Mouse (Mus musculus): ENCODE results near the gene Nrbp1. TPM values are rescaled to one million over a fixed set of nuclear protein-coding genes. Genes with fewer than 3 reads are reported as not detected.

The Nrbp1 gene
- 78.2 and 83.0 TPM in 2 replicates for polyA plus RNA-seq (2021; fragmentation: Nextera tagmentation)
- long read RNA-seq, experiment 1, transcript Nrbp1-207 (19 exons, 2,221 nt) = minor isoform, 139 of 693 reads
- long read RNA-seq, experiment 1, transcript Nrbp1-201 (18 exons, 2,203 nt) = major isoform, 436 of 693 reads
- long read RNA-seq, experiment 1, partial matches to known transcripts = 33 of 693 reads
- long read RNA-seq, experiment 1, other reads (novel, unspliced or antisense) = 85 of 693 reads
- long read RNA-seq, experiment 2, transcript Nrbp1-207 (19 exons, 2,221 nt) = minor isoform, 11 of 84 reads
- long read RNA-seq, experiment 2, transcript Nrbp1-201 (18 exons, 2,203 nt) = major isoform, 52 of 84 reads
- long read RNA-seq, experiment 2, partial matches to known transcripts = 10 of 84 reads
- long read RNA-seq, experiment 2, other reads (novel, unspliced or antisense) = 10 of 84 reads

DNA sequence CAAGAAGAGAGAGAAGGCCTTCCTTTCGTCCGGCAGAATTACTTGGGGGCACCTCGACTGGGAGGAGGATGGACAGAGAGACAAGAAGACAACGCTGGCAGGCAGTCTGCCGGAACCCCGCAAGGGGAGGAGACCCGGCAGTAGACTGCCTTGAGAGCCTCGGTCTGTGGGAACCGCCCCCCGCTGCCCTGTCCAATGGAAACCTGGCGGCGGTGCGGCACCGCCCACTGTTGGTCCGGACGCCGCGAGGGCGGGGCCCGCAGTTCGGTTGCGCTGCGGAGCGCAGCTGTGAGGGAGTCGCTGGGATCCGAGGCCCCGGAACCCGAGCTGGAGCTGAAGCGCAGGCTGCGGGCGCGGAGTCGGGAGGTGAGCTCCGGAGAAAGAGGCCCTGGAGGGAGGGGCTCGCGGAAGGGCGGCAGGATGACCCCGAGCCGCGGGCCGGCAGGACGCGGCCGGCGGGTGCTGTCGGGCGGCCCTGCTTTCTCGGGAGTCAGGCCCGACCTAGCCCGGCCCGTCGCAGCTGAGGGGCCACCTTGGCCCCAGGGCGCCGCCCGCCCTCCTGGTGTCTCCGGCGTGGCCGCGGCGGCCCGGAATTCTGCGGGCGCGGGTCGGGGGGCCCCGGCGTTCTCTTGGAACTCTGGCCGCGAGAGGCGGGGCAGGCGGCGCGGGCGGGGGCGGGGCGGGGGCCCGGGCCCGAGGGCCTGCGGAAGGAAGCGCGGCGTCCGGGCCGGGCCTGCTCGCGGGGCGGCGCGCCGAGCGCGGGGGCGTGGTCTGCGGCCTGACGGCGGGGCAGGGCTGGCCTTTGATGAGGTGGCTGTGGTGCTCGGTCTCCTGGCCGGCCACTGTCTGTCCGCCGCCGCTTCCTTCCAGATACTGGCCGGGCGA is at the start of gene Nrbp1, which contains the start of gene Gm9970:
TSS of gene Nrbp1 (plus strand) at position 228 of the 885 bp plus-strand sequence.
TSS of gene Gm9970 (minus strand) at position 596 of the 885 bp plus-strand sequence.

DNA sequence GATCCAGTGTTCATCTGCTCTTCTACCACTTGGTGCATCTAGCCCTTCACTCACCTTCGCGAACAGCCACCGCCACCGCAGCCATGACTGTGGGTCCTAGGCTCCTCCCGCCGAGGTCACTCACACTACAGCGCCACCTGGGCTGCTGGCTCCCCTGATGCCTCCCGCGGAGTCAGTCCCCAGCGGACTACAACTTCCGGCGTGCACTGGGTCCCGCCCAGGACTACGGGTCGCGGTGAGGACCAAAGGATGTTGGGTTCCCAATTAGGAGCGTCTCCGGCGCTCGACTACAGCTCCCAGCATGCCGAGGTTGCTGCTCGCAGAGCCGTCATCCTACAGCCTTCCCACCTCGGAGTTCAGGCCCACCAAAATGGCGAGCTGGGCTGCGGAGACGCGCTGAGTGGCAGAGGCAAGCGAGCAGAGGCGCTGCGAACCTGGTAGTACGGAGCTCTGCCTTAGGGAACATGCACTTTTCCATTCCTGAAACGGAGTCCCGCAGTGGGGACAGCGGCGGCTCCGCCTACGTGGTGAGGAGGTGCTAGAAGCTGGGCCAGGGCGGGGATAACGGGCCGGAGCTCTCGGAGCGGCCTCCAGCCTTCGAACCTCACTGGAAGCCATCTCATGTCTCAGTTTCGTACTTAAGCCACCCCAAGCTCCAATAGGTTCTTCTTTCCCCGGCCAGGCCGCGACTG is 47.6 kb upstream of the Nrbp1 start, which contains the start of the genes Snx17 and Eif2b4:
TSS of gene Snx17 (plus strand) at position 289 of the 692 bp plus-strand sequence.
TSS of gene Eif2b4 (minus strand) at position 492 of the 692 bp plus-strand sequence.

GRCm38 (mm10) chr5:31201742-31202590 is 38.7 kb upstream of the Nrbp1 start, which contains the start of gene Zfp513:
Gene Zfp513 (minus strand): TSS chr5:31202303.

DNA sequence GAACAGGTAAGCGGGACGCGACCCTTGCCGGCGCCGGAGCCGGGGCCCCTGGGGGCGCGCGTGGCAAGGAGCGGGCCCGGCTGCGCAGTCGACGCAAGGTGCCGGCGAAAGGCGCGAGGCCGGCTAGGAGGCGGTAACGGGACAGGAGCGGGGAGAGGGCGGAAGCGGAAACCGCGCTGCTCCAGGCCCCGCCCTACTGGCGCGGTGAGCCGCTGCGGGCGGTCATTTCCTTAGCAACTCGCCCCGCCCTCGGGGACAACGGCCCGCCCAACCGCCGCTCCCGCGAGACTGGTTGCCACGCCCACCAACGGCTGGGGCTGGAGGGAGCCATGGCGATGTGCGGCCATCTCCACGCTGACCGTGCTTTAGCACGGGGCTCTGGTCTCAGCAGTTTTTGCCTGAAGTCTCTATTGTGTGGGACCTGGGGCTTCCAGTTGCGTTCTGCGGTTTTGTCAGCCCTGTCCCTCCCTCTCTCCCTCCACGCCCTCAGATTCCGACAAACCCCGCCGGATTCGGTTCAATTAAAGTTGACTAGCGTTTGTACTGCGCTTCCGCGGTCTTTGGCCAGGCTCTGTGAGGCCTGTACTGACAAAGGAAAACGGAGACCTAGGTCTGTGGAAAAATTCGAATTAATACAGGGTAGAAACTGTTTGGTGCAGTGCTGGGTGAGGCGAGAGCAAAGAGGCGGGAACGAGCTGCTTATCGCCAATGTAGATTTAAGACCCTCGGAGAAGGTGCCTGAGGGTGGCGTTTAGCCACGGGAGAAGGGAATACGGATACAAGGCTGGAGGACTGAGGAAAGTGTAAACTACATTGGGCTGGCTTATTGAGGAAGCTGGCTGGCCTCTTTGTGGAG is 20.0 kb upstream of the Nrbp1 start, which contains the start of gene Ppm1g:
TSS of gene Ppm1g (minus strand) at position 240 of the 856 bp plus-strand sequence.

DNA sequence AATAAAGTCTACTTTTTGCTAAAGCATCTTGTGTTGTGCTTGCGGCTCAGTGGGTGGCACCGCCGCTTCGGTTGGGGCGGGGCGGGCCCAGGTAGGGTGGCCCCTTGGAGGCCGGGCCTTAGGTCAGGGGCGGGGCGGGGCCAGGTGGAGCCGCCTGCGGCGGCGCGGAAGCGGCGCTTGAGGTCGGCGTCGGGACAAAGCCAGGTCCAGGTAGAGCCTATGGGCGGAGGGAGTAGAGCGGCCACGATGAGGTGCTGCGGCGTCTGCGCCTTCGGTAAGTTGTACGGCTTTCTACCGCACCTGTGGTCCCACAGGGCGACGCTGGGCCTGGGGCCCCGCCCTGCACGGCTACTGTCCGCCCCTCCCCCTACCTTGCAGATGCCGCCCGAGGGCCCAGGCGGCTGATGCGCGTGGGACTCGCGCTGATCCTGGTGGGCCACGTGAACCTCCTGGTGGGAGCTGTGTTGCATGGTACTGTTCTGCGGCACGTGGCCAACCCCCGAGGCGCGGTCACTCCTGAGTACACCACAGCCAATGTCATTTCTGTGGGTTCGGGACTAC is 11.0 kb downstream of the Nrbp1 start, which contains the start of gene Krtcap3:
TSS of gene Krtcap3 (plus strand) at position 151 of the 561 bp plus-strand sequence.

GRCm38 (mm10) chr5:31290521-31291360 is 50.1 kb downstream of the Nrbp1 start, which contains the start of gene Ift172:
Gene Ift172 (minus strand): TSS chr5:31291116.

GRCm38 (mm10) chr5:31295606-31296141 is 55.0 kb downstream of the Nrbp1 start, which contains the start of gene Fndc4:
Gene Fndc4 (minus strand): TSS chr5:31296080.

DNA sequence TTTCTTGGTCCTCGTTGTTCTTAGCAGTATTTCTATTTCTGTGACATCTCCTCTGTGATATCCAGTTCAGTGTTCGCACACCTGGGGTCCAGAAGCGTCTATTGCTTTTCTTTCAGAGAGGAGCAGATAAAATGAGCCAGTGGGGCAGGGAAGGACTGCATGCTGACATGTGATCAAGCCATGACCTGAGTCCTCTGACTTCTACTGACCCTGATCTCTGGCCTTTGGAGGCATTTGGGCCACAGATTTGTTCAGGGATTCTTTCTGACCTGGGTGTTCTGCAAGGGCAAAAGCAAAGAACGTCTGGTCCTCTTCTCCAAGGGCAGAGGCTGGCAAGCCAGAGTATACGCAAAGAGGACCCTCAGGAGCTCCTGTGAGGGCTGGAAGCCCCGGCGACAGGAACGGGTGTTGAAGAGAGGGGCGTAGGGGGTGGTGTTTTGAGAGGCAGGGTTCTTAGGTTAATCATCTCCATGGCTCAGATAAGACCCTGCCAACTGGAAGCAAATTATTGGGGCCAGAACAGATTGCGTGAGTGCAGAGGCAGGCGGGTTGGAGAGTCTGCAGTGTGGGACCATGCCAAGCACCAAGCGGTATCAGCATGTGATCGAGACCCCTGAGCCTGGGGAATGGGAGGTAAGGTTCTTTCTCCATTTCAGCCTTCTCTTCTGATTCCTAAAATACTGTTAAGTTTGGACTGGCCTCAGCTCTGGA is 56.5 kb downstream of the Nrbp1 start, which contains the start of gene Gckr:
TSS of gene Gckr (plus strand) at position 397 of the 711 bp plus-strand sequence.

Other genes with a start within 250 kb of the Nrbp1 start
- 160 and 215 TPM in 2 replicates for gene Atraid, start 192.6 kb upstream of the Nrbp1 start, polyA plus RNA-seq (2021; fragmentation: Nextera tagmentation)
- gene Slc5a6, start 191.9 kb upstream of the Nrbp1 start, polyA plus RNA-seq (2021; fragmentation: Nextera tagmentation) = 10.2 and 12.3 TPM in 2 replicates
- gene Cad, start 186.1 kb upstream of the Nrbp1 start, polyA plus RNA-seq (2021; fragmentation: Nextera tagmentation) = 1.8 and 2.1 TPM in 2 replicates
- gene Dnajc5g, start 134.6 kb upstream of the Nrbp1 start, polyA plus RNA-seq (2021; fragmentation: Nextera tagmentation) = not detected in 2 replicates
- 124 and 157 TPM in 2 replicates for gene Slc30a3, start 132.6 kb upstream of the Nrbp1 start, polyA plus RNA-seq (2021; fragmentation: Nextera tagmentation)
- gene Trim54, start 124.2 kb upstream of the Nrbp1 start, polyA plus RNA-seq (2021; fragmentation: Nextera tagmentation) = 1.3 and 3.7 TPM in 2 replicates
- gene Ucn, start 102.0 kb upstream of the Nrbp1 start, polyA plus RNA-seq (2021; fragmentation: Nextera tagmentation) = 1.5 and 3.0 TPM in 2 replicates
- gene Mpv17, start 86.6 kb upstream of the Nrbp1 start, polyA plus RNA-seq (2021; fragmentation: Nextera tagmentation) = 108 and 150 TPM in 2 replicates
- gene Gm29609, start 61.0 kb upstream of the Nrbp1 start, polyA plus RNA-seq (2021; fragmentation: Nextera tagmentation) = 1.6 and 3.7 TPM in 2 replicates
- gene Gtf3c2, start 60.7 kb upstream of the Nrbp1 start, polyA plus RNA-seq (2021; fragmentation: Nextera tagmentation) = 10.6 and 14.0 TPM in 2 replicates
- 86.9 and 116 TPM in 2 replicates for gene Snx17, start 47.6 kb upstream of the Nrbp1 start, polyA plus RNA-seq (2021; fragmentation: Nextera tagmentation)
- 33.7 and 35.8 TPM in 2 replicates for gene Eif2b4, start 47.4 kb upstream of the Nrbp1 start, polyA plus RNA-seq (2021; fragmentation: Nextera tagmentation)
- 1.3 and 11.3 TPM in 2 replicates for gene Zfp513, start 38.6 kb upstream of the Nrbp1 start, polyA plus RNA-seq (2021; fragmentation: Nextera tagmentation)
- 74.2 and 79.4 TPM in 2 replicates for gene Ppm1g, start 20.2 kb upstream of the Nrbp1 start, polyA plus RNA-seq (2021; fragmentation: Nextera tagmentation)
- gene Gm9970, start 368 bp downstream of the Nrbp1 start, polyA plus RNA-seq (2021; fragmentation: Nextera tagmentation) = not detected in 2 replicates
- gene Krtcap3, start 10.8 kb downstream of the Nrbp1 start, polyA plus RNA-seq (2021; fragmentation: Nextera tagmentation) = 0.58 and 0.74 TPM in 2 replicates
- 12.5 and 12.6 TPM in 2 replicates for gene Ift172, start 50.3 kb downstream of the Nrbp1 start, polyA plus RNA-seq (2021; fragmentation: Nextera tagmentation)
- gene Fndc4, start 55.2 kb downstream of the Nrbp1 start, polyA plus RNA-seq (2021; fragmentation: Nextera tagmentation) = 60.3 and 108 TPM in 2 replicates
- gene Gckr, start 56.6 kb downstream of the Nrbp1 start, polyA plus RNA-seq (2021; fragmentation: Nextera tagmentation) = not detected in 2 replicates
- gene Zfp512, start 211.6 kb downstream of the Nrbp1 start, polyA plus RNA-seq (2021; fragmentation: Nextera tagmentation) = 20.0 and 27.1 TPM in 2 replicates
- gene 4930548H24Rik, start 244.9 kb downstream of the Nrbp1 start, polyA plus RNA-seq (2021; fragmentation: Nextera tagmentation) = not detected in 2 replicates

All from left cerebral cortex, adult 6 months (tissue).